Mouse (Mus musculus) adrenal gland, adult (tissue): Measurements from ENCODE around the gene Eef1a2.

Experiments
- DNase-seq, 2 experiments: peaks; one replicate each; pipeline ENCODE4 v3.0.0; 2022 to 2023; ENCODE audit warnings: low spot score in 1 of 2; ENCODE audit not compliant: inconsistent age in 2 of 2

Eef1a2 gene

GRCm38 (mm10) chr2:181159091-181159514 lies 2.3 kb upstream of the Eef1a2 start:
- DNase-seq: no peak

- peak in 1 of 2 experiments; percentile 70 for DNase-seq
Observed at GRCm38 (mm10) chr2:181158471-181158870, 1.7 kb upstream of the Eef1a2 start.

GRCm38 (mm10) chr2:181157716-181158302 lies 995 bp upstream of the Eef1a2 start:
- peak in 1 of 2 experiments; percentile 54 for DNase-seq

- DNase-seq: no peak
Observed at GRCm38 (mm10) chr2:181157180-181157579, 366 bp upstream of the Eef1a2 start.

- DNase-seq: peak in 1 of 2 experiments; percentile 64
Observed at GRCm38 (mm10) chr2:181155801-181156200, 1.0 kb downstream of the Eef1a2 start.

- DNase-seq: peak in 1 of 2 experiments; percentile 70
Observed at GRCm38 (mm10) chr2:181154831-181155415, 1.9 kb downstream of the Eef1a2 start.

- no peak for DNase-seq
Observed at GRCm38 (mm10) chr2:181154361-181154760, 2.5 kb downstream of the Eef1a2 start.

- peak in 1 of 2 experiments; percentile 50 for DNase-seq
Observed at GRCm38 (mm10) chr2:181153837-181154236, 3.0 kb downstream of the Eef1a2 start.

- no peak for DNase-seq
Observed at GRCm38 (mm10) chr2:181153131-181153530, 3.7 kb downstream of the Eef1a2 start.

GRCm38 (mm10) chr2:181152701-181153100 lies 4.1 kb downstream of the Eef1a2 start:
- DNase-seq: no peak

- DNase-seq: no peak
Observed at GRCm38 (mm10) chr2:181150281-181150680, 6.5 kb downstream of the Eef1a2 start.

GRCm38 (mm10) chr2:181148318-181148955 lies 8.4 kb downstream of the Eef1a2 start:
- peak in 1 of 2 experiments; percentile 32 for DNase-seq

- DNase-seq: peak in 1 of 2 experiments; percentile 60
Observed at GRCm38 (mm10) chr2:181147546-181148317, 9.1 kb downstream of the Eef1a2 start.

- DNase-seq: peak in 1 of 2 experiments; percentile 28
Observed at GRCm38 (mm10) chr2:181146976-181147545, 9.8 kb downstream of the Eef1a2 start.

GRCm38 (mm10) chr2:181144675-181145074 lies 12.1 kb downstream of the Eef1a2 start:
- DNase-seq: peak in 1 of 2 experiments; percentile 66

- no peak for DNase-seq
Observed at GRCm38 (mm10) chr2:181143509-181144276, 13.1 kb downstream of the Eef1a2 start.

- no peak for DNase-seq
Observed at GRCm38 (mm10) chr2:181142703-181143135, 14.1 kb downstream of the Eef1a2 start.

- DNase-seq: peak in 1 of 2 experiments; percentile 75
Observed at GRCm38 (mm10) chr2:181139641-181140193, 17.1 kb downstream of the Eef1a2 start.

- peak; percentile 36 to 76 for DNase-seq
Observed at GRCm38 (mm10) chr2:181136934-181137333, 19.9 kb downstream of the Eef1a2 start.

GRCm38 (mm10) chr2:181135446-181135818 lies 21.4 kb downstream of the Eef1a2 start:
- DNase-seq: no peak
